Comparison of ENCODE assay signal across 16 mouse cellular contexts in genomic region chr12:109844723-109845601, GRCm38 (mm10).
A peak's percentile ranks its signal among the peaks of the same experiment; 100 is the strongest.
DNase-seq lines count a peak whose midpoint lies in the region; ATAC-seq and TF ChIP-seq lines count a peak whose summit lies in the region.
"Had no signal": no experiment of that assay in that cellular context is flagged by ENCODE, and none has a peak within 500 bp of the region (broad histone marks: within the 10 kb centered on the region; RNA-seq: fewer than 3 reads in every experiment).

No protein-coding gene starts in this region.

- H3K27me3 ChIP-seq in forebrain, embryonic 10.5 days (ENCODE audit: poor library complexity, severe bottlenecking), result no peaks in the 10 kb centered on the region; the same call in 1 of the 2 replicates
- H3K27me3 ChIP-seq in forebrain, embryonic 15.5 days, result no peaks in the 10 kb centered on the region
- H3K27me3 ChIP-seq in lung, embryonic 16.5 days (ENCODE audit: control insufficient read depth, insufficient read depth, low read depth, low read length), result no peaks in the 10 kb centered on the region
- H3K27me3 ChIP-seq in embryonic facial prominence, embryonic 11.5 days (ENCODE audit: control insufficient read depth, insufficient read depth, low read length), result no peaks in the 10 kb centered on the region
- H3K27me3 ChIP-seq in hindbrain, postnatal 0 days (ENCODE audit: insufficient read depth, low read length), result no peaks in the 10 kb centered on the region
- H3K27me3 ChIP-seq: CH12.LX; heart, embryonic 12.5 days had no signal

- no peaks in the 10 kb centered on the region for H3K9me3 ChIP-seq in forebrain, embryonic 10.5 days
- no peaks in the 10 kb centered on the region for H3K9me3 ChIP-seq in forebrain, embryonic 15.5 days
- H3K9me3 ChIP-seq in lung, embryonic 16.5 days (ENCODE audit: control insufficient read depth, low read length), result no peaks in the 10 kb centered on the region
- no peaks in the 10 kb centered on the region for H3K9me3 ChIP-seq in embryonic facial prominence, embryonic 11.5 days (replicated peaks; ENCODE audit: control insufficient read depth, low read length)
- no peaks in the 10 kb centered on the region for H3K9me3 ChIP-seq in hindbrain, postnatal 0 days (ENCODE audit: low read length)
- H3K9me3 ChIP-seq: heart, embryonic 12.5 days had no signal

- no peak overlapping the region for H3K4me2 ChIP-seq in forebrain, embryonic 15.5 days (replicated peaks)
- no peak overlapping the region for H3K4me2 ChIP-seq in lung, embryonic 16.5 days (ENCODE audit: low read depth, low read length)
- H3K4me2 ChIP-seq in embryonic facial prominence, embryonic 11.5 days (ENCODE audit: low read depth, low read length), result no peak overlapping the region
- H3K4me2 ChIP-seq in hindbrain, postnatal 0 days (ENCODE audit: low read depth, low read length), result no peak overlapping the region
- H3K4me2 ChIP-seq: heart, embryonic 12.5 days had no signal

- H3K4me3 ChIP-seq in forebrain, embryonic 10.5 days, result no peak overlapping the region
- no peak overlapping the region for H3K4me3 ChIP-seq in forebrain, embryonic 15.5 days
- H3K4me3 ChIP-seq in lung, embryonic 16.5 days (ENCODE audit: low read length), result no peak overlapping the region
- no peak overlapping the region for H3K4me3 ChIP-seq in embryonic facial prominence, embryonic 11.5 days (ENCODE audit: low read depth, low read length)
- no peak overlapping the region for H3K4me3 ChIP-seq in hindbrain, postnatal 0 days (ENCODE audit: low read length)
- H3K4me3 ChIP-seq: heart, embryonic 12.5 days had no signal

- H3K9ac ChIP-seq in forebrain, embryonic 15.5 days (replicated peaks), result no peak overlapping the region
- H3K9ac ChIP-seq in lung, embryonic 16.5 days (ENCODE audit: low read length), result no peak overlapping the region; the same call in 1 of the 2 replicates
- H3K9ac ChIP-seq in embryonic facial prominence, embryonic 11.5 days (replicated peaks; ENCODE audit: low read length), result no peak overlapping the region
- no peak overlapping the region for H3K9ac ChIP-seq in hindbrain, postnatal 0 days (replicated peaks; ENCODE audit: low read length)
- H3K9ac ChIP-seq: heart, embryonic 12.5 days had no signal

- 70% methylated on average over 8 of the region's 8 CpGs for WGBS in forebrain, embryonic 10.5 days
- 49% methylated on average over 8 of the region's 8 CpGs for WGBS in forebrain, embryonic 15.5 days
- 46% methylated on average over 8 of the region's 8 CpGs for WGBS in lung, embryonic 16.5 days
- WGBS in embryonic facial prominence, embryonic 11.5 days, result 72% methylated on average over 8 of the region's 8 CpGs
- 29% methylated on average over 8 of the region's 8 CpGs for WGBS in hindbrain, postnatal 0 days

- no peak for TF ChIP-seq CTCF in hindbrain, postnatal 0 days (IDR thresholded peaks at IDR 0.05; ENCODE audit: low read depth)

- peak; percentile 15 for DNase-seq in forebrain, embryonic 10.5 days (ENCODE audit: extremely low spot score, low spot score)
- no peak for DNase-seq in lung, adult 18-20 months
- no peak for DNase-seq in embryonic facial prominence, embryonic 11.5 days (ENCODE audit: low spot score)
- DNase-seq in hindbrain, postnatal 0 days (ENCODE audit: low spot score), result peak; percentile 30
- no peak for DNase-seq in right cerebral cortex, postnatal 25 days
- DNase-seq: gastrocnemius, postnatal 14 days; heart, postnatal 36 days; kidney, adult 9 months; liver; thymus, postnatal 14 days had no signal

- H3K27ac ChIP-seq in forebrain, embryonic 10.5 days, result peak overlapping the region; percentile 66
- H3K27ac ChIP-seq in forebrain, embryonic 15.5 days (replicated peaks), result no peak overlapping the region
- no peak overlapping the region for H3K27ac ChIP-seq in lung, embryonic 16.5 days (ENCODE audit: low read length)
- H3K27ac ChIP-seq in embryonic facial prominence, embryonic 11.5 days (replicated peaks; ENCODE audit: low read depth, low read length), result no peak overlapping the region
- H3K27ac ChIP-seq in hindbrain, postnatal 0 days, result no peak overlapping the region

- H3K4me1 ChIP-seq in forebrain, embryonic 10.5 days, result peaks cover 40% of the 10 kb centered on the region
- H3K4me1 ChIP-seq in forebrain, embryonic 15.5 days, result peaks cover 8% of the 10 kb centered on the region
- H3K4me1 ChIP-seq in lung, embryonic 16.5 days (replicated peaks; ENCODE audit: control insufficient read depth, insufficient read depth, low read length), result peaks cover 7% of the 10 kb centered on the region
- no peaks in the 10 kb centered on the region; the same call in 1 of the 2 replicates for H3K4me1 ChIP-seq in embryonic facial prominence, embryonic 11.5 days (ENCODE audit: control insufficient read depth, insufficient read depth, low read length)
- H3K4me1 ChIP-seq in hindbrain, postnatal 0 days (ENCODE audit: insufficient read depth, low read length), result peaks cover 9% of the 10 kb centered on the region; the same call in 1 of the 2 replicates

- ATAC-seq in forebrain, embryonic 15.5 days (replicated peaks), result no peak
- 0 out of 2 replicates have a peak, but pooled peaks have one; percentile 25 for ATAC-seq in lung, embryonic 16.5 days (ENCODE audit: low read depth)
- peak; percentile 2; the same call in 1 of the 2 replicates for ATAC-seq in embryonic facial prominence, embryonic 11.5 days (replicated peaks; ENCODE audit: insufficient number of reproducible peaks, low FRiP score, low TSS enrichment, low read depth)
- ATAC-seq in hindbrain, postnatal 0 days, result peak; percentile 74
- no peak for ATAC-seq in inflammation-experienced regulatory T-cells, adult 6 months
- ATAC-seq: activated CD4-positive, CD25-positive, alpha-beta regulatory T cell, adult 4 months had no signal

- H3K36me3 ChIP-seq in forebrain, embryonic 10.5 days (replicated peaks), result no peaks in the 10 kb centered on the region
- no peaks in the 10 kb centered on the region for H3K36me3 ChIP-seq in forebrain, embryonic 15.5 days
- H3K36me3 ChIP-seq in lung, embryonic 16.5 days (ENCODE audit: control insufficient read depth, insufficient read depth, low read length), result no peaks in the 10 kb centered on the region
- H3K36me3 ChIP-seq in embryonic facial prominence, embryonic 11.5 days (replicated peaks; ENCODE audit: control insufficient read depth, insufficient read depth, low read depth, low read length), result no peaks in the 10 kb centered on the region
- no peaks in the 10 kb centered on the region for H3K36me3 ChIP-seq in hindbrain, postnatal 0 days (ENCODE audit: insufficient read depth, low read length)
- H3K36me3 ChIP-seq: heart, embryonic 12.5 days had no signal

Comparison
In these comparisons a context has a peak if more than half of its experiments do, and no peak if none do; other contexts are left out.
1. DNase-seq: peak in forebrain, embryonic 10.5 days (single experiment) and hindbrain, postnatal 0 days (single experiment); none in lung, adult 18-20 months (0 of 2), embryonic facial prominence, embryonic 11.5 days (single experiment) and right cerebral cortex, postnatal 25 days (single experiment).
2. ATAC-seq: peak in lung, embryonic 16.5 days (single experiment), embryonic facial prominence, embryonic 11.5 days (single experiment) and hindbrain, postnatal 0 days (single experiment); none in forebrain, embryonic 15.5 days (single experiment) and inflammation-experienced regulatory T-cells, adult 6 months (single experiment).